Mouse (Mus musculus): ENCODE results near the gene Zfp184.
"Not testable (repeated sequence)": the region's sequence is repeated elsewhere in the genome, so short reads cannot be mapped to it uniquely, and the experiment has no call there.

GRCm38 (mm10) chr13:21900870-21901565 lies 43.9 kb upstream of the Zfp184 start:
- not testable (repeated sequence) for TF ChIP-seq CTCF (IDR thresholded peaks at IDR 0.05); POLR2A (IDR thresholded peaks at IDR 0.05; ENCODE audit: insufficient read depth, low read depth, low read length)

Measured in heart, adult 2 months (tissue).